In genomic region chr4:150353376-150353900, GRCm38 (mm10) we compare ENCODE assay signal across 20 mouse cellular contexts.
"Had no signal": no experiment of that assay in that cellular context is flagged by ENCODE, and none has a peak within 500 bp of the region (broad histone marks: within the 10 kb centered on the region; RNA-seq: fewer than 3 reads in every experiment).

No protein-coding gene starts in this region.

- DNase-seq: lung, adult 2 months; lung, postnatal 14 days; lung, postnatal 36 days; retina, postnatal 1 day; right cerebral cortex, adult 18-20 months; right cerebral cortex, postnatal 25 days; right cerebral cortex, postnatal 4 days; spleen, adult 18-20 months; thymus, adult 18-20 months; thymus, postnatal 14 days; thymus, postnatal 36 days had no signal

- H3K27ac ChIP-seq: lung, embryonic 15.5 days; macrophage; midbrain, embryonic 13.5 days; midbrain, embryonic 15.5 days; neural tube, embryonic 13.5 days; neural tube, embryonic 15.5 days had no signal

- ATAC-seq: lung, postnatal 0 days; midbrain, embryonic 13.5 days; midbrain, embryonic 15.5 days had no signal

- H3K36me3 ChIP-seq: lung, embryonic 15.5 days; midbrain, embryonic 13.5 days; midbrain, embryonic 15.5 days; neural tube, embryonic 13.5 days; neural tube, embryonic 15.5 days had no signal

- H3K9me3 ChIP-seq: lung, embryonic 15.5 days; megakaryocyte, embryonic 14.5 days; midbrain, embryonic 13.5 days; midbrain, embryonic 15.5 days; neural tube, embryonic 13.5 days; neural tube, embryonic 15.5 days had no signal

- H3K4me3 ChIP-seq: lung, embryonic 15.5 days; megakaryocyte, embryonic 14.5 days; midbrain, embryonic 13.5 days; midbrain, embryonic 15.5 days; neural tube, embryonic 13.5 days; neural tube, embryonic 15.5 days had no signal

- H3K4me2 ChIP-seq: lung, embryonic 15.5 days; midbrain, embryonic 11.5 days; midbrain, embryonic 13.5 days; midbrain, embryonic 15.5 days; neural tube, embryonic 13.5 days; neural tube, embryonic 15.5 days had no signal

- H3K27me3 ChIP-seq: lung, embryonic 15.5 days; megakaryocyte, embryonic 14.5 days; midbrain, embryonic 13.5 days; midbrain, embryonic 15.5 days; neural tube, embryonic 13.5 days; neural tube, embryonic 15.5 days had no signal

- H3K9ac ChIP-seq: lung, embryonic 15.5 days; midbrain, embryonic 13.5 days; midbrain, embryonic 15.5 days; neural tube, embryonic 13.5 days; neural tube, embryonic 15.5 days had no signal
